Mouse (Mus musculus) urinary bladder, postnatal 10 days (tissue): ENCODE measurements around the gene Zfc3h1.

ENCODE experiments used
- DNase-seq: peaks from one replicate; pipeline ENCODE4 v3.0.0; 2022; ENCODE audit warnings: low spot score

Zfc3h1 gene

DNA sequence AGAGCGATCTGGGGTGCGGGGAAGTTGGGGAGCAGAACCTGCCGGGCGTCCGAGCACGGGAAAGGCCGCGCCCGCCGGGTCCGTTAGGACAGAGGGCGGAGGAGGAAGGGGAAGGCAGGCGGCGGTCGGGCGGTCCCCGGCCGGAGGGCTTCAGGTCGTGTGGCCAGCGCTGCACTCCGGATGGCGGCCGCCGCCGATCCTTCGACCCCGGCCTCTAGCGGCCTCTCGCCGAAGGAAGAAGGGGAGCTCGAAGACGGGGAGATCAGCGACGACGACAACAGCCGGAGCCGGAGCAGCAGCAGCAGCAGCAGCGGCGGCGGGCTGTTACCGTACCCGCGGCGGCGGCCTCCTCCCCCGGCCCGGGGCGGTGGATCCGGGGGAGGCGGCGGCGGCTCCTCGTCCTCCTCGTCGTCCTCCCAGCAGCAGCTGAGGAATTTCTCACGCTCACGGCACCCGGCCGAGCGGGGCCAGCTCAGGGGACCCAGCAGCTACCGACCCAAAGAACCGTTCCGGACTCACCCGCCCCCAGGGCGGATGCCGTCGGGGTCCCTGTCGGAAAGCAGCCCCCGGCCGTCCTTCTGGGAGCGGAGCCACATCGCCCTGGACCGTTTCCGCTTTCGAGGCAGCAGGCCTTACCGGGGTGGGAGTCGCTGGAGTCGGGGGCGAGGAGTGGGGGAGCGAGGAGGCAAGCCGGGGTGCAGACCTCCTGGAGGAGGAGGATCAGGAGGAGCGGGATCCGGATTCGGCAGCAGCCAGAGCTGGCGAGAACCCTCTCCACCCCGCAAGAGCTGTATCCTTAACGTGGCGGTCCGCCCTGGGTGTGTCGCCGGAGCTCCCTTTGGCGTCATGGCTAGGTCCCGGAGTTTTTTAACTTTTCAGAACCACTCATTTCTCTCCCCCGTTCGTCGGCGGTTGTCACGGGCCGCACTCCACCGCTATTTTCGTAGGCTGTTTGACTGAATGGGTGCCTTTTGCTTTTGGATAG is 551 bp downstream of the Zfc3h1 start:
- peak; percentile 17 for DNase-seq

DNA sequence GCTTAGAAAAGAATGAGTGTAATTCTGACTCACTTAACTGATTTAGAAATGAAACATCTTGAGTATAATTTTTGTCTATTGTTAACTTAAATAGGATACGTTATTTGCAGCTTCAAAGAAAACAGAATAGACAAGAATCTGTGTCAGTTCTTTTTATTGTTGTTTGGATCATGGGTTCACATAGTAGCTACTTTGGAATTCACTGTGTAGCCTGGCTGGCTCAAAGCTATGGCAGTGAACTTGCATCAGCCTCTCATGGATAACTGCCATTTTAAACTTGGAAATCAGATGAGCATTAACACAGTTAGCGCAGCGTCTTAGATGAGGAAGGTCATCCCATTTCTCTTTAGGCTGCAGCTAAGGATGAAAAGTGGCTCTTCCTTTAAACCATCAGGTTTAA is 3.1 kb downstream of the Zfc3h1 start:
- DNase-seq = no peak

DNA sequence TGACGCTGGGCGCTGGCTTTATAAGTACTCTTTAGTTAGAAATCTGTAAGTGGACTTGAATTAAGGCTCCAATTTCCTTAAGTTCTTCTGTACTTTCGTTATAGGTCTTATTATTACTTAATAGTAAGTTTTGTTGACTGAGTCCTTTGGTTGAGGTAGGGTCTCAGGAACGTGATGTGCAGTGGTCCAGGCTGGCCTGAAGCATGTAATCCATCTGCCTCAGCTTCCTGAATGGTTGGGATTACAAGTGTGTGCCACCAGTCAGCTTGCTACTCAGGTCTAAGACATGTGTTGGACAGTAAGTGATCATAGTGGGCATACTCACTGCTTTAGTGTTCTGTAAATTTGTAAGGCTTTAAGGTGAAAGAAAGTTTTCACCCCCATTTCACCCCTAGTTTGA is 6.3 kb downstream of the Zfc3h1 start:
- no peak for DNase-seq

DNA sequence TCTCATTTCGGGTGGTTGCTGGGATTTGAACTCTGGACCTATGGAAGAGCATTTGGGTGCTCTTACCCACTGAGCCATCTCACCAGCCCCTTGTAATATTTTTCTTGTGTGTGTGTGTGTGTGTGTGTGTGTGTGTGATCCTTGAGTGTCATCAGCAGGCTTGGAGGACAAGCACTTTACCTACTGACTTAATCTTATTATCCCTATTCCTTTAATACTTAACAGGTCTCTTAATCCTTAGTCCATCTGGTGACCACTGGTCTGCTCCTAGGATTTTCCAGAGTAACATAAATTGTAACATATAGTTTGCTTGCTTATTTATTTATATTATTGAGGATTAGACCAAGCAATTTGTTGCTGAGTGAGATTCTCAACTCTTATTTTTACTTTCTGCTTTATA is 7.1 kb downstream of the Zfc3h1 start:
- no peak for DNase-seq

DNA sequence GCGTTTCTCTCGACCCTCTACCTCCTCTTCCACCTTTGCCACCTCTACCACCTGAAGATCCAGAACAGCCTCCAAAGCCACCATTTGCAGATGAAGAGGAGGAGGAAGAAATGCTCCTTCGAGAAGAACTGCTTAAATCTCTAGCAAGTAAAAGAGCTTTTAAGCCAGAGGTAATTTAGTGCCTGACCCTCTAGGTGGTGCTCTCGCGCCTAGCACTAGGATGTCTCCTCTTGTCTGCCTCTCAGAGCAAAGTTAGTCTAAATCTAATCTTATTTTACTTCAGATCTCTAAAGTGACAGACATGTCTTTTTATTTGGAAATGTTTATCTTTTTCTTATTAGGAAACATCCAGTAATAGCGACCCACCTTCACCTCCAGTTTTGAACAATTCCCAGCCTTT is 21.6 kb downstream of the Zfc3h1 start:
- no peak for DNase-seq

DNA sequence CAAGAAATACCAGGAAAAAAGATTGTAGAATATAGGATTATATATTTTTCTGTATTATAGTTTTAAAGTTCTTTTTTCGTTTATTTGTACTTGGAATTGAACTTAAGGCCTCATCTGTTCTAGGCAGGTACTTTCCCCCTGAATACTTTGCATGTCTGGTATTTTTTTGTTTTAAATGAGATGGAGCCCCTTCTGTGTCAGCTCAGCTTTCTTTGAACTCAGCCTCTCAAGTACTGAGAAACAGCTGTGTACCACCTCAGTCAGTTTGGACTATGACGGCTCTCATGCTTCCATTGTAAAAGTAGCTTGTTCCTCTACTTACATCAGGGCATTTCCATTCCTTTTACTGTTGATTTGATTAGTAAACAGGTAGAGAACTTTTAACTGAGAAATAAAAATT is 28.7 kb downstream of the Zfc3h1 start:
- no peak for DNase-seq

DNA sequence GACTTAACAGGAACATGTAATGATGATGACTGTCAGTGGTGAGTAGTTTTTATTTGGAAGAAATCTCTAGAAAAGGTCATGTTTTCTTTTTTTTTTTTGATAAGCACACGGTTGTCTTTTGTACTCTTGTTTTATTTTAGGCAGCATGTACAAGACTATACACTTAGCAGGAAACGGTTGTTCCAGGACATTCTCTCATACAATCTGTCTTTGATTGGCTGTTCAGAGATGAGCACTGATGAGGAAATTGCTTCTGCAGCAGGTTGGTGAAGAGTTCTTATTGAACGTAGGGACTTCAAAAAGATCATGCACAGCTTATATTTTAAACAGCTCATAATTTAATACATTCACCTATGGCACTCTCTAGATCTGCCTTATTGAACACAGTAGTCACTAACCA is 29.3 kb downstream of the Zfc3h1 start:
- DNase-seq = no peak

DNA sequence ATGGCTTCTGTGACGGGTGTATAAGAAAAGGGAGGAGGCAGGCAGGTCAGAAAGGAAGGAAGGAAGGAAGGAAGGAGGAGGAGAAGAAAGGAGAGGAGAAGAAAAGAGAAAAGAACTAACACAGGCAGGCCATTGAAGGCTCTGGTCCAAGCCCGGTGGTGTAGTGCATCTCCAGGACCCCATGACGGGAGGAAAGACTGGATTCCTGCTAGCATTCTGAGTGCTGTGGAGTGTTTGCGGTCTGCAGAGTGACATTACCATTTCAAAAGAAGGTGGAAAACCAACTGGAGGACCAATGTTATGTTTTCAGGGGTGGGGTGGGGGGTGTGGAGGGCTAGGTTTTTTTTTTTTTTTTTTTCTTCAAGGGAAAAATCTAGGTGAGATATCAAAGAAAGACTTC is 37.2 kb downstream of the Zfc3h1 start:
- DNase-seq = no peak

DNA sequence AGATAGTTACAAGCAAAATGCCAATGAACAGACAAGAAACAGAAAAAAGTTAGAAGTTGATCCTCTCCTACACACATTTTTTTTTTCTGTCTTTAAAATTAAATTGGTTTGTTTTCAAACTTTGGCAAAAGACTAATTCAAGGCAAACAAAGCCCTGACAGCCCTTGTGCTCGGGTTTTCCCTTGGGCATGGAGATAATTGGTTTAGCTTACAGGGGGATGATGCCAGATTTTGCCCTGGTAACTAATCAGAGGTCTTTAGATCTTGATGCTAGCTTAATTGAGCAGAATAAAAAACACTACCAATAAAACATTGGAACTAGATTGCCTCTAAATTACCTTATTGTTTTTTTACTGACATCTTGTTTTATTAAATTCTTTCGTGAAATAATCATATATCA is 40.6 kb downstream of the Zfc3h1 start:
- no peak for DNase-seq

DNA sequence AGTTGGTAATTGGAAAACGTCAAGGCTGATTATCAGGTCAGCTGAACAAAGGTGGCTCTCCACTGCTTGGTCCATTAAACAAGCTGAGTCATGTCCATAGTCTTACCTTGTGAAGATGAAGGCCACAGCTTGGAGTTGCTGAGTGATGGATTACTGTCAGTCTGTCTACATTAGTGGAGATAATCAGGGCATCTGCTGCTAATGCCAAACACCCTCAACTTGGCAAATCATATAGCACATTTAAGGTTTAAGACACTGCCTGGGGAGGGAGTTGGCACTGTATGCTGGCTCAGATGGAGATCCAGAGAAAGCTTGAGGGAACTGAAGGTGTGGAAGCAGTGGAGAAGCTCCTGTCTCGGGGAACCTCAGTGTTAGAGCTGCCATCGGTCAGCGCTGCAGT is 52.5 kb downstream of the Zfc3h1 start:
- DNase-seq = no peak

DNA sequence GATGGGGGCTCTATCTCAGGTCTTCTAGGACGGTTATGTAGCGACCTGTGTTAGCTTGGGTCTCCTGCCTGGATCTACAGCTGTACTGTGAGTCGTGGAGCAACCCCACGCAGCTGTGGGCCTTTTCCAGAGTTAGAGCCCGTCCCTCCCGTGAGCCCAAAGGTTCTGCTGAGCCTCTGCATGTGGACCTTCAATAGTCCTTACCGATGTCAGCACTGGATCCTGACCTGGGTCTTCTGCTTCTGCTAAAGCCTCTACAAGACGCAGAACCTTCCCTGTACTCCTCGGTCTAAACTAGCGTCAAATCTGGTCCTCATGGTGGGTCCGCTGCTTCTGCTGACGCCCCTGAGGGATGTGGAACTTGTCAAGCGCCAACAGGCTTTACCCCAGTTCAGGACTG is 63.9 kb downstream of the Zfc3h1 start:
- DNase-seq = no peak

DNA sequence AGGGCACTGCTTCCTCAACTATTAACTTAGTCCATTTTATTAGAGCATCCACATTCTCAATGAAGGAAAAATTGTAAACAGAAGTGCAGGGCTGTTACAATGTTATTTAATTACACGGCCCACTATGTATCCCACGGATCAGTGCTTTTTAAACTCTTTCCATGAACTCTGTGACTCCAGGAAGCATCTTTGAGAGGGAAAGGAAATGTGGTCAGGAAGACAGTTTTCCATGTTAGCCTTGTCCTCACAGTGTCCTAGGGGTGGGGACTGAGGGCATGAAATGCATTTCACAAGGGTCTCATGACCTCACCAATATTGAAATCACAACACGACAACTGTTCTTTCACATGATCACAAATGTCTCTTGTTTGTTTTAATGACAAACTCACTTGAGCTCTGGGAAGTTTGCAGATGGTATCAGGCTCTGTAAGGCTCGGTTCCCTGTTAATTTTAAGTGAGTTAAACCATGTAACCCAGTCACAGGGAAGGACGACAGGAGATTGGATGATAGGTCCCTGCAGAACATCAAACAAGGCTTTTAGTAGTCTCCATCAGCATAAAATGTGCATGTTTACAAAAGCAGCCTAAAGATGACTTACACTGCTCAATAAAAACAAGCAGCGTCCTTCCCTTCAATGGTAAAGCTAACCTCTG is 72.7 kb downstream of the Zfc3h1 start:
- no peak for DNase-seq

DNA sequence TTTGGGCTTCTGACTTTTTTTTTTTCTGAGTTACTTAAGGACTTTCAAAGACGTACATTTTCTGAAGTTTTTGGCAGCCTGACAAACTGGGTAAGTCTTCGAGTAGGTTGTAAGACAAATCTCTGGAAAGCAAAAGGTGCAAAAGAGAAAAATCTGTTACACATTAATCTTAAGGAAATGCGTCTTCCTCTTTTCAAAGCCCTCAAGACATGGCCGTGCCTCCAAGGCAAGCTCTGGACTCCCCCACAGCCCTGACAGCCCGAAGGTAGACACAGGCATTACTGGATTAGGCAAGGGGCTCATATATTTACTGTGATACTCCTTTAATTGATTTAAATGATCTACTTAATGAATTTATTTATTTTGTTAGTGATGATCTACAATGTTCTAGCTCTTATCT is 77.9 kb downstream of the Zfc3h1 start:
- DNase-seq = no peak

DNA sequence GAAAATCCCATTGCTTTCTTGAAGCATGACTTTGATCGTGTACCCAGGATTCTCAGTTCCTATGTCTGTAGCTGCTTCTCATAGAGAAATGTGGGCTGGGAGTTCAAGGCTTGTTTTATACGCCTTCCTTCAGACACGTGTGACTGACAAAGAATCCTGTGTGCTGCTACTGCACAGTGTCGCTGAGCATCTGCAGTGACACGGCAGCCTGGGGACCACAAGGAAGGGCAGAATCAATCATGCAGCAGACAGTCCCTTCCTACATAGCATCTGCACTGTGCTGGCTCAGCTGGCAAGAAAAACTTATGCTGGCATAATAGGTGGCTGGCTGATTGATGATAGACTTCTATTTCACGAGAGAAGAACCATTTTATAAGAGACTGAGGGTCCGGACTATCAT is 80.3 kb downstream of the Zfc3h1 start:
- no peak for DNase-seq

DNA sequence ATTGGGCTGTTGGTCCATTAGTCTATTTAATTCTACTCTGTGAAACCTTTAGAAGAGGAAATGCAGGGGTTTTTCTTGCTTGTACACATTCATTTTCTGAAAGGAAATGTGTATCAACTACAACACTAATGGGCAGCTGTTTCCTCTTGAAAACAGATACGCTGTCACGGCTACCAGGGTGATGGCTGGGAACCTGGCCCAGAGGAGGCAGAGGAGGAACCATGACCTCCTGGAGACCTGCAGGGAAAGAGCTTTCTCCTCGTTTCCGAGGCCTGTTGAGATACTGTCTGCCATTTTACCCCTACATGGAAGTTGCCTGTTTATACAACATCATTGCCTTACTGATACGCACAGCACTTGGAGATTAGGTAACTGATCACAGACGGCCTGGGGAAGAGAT is 81.0 kb downstream of the Zfc3h1 start:
- DNase-seq = no peak

DNA sequence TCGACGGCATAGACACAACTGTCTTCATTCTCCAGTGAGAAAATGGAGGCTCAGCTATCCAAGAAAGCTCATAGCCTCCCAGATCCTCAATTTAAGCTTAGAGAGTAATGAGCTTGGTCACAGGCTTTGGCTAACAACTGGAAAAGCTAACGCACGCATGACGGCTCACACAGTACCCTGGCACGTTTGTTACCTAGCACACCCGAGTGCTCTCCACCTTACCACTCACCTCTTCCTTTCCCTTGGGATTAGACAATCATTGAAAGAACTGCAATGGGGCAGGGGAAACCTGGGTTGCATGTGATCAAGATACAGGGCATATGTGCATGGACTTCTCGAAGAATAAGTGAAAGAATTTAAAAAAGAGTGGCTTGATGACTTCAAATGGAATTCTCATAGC is 83.2 kb downstream of the Zfc3h1 start:
- DNase-seq = no peak

DNA sequence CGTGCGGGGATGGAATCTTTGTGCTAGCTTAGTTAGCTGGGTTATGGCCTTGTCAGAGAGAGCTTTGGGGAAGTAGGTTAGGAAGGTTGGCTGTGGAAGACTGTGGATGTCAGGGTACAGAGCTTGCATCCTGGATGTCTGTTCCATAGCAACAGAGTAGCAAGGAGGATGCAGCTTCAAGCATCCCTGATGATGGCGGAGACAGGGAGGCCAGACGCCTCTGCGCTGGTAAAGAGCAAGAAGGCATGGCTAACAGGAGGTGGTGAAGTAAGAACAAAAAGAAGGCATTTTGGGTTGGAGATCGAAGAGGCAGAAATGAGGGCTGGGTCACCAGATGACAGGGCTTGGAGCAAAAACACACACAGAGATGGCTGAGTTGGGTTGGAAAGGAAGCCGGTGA is 83.9 kb downstream of the Zfc3h1 start:
- DNase-seq = no peak

DNA sequence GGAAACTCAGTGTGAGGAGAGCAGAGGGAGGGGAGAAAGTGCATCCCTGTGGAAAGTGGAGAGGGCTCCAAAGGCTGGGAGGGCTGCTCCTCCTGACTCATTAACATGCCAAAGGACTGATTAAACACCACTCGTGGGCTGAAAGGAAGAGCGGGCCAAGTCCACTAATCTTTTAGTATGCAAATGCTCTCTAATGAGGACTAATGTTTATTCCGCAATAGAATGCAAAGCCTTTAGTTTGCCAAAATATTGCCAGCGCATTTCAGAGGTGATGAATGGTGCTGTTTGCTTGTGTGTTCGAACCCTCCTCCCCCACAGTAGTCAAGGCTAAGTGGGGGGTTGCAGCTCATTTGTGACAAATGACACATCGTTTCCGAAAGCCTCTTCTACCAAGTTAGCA is 84.3 kb downstream of the Zfc3h1 start:
- no peak for DNase-seq

DNA sequence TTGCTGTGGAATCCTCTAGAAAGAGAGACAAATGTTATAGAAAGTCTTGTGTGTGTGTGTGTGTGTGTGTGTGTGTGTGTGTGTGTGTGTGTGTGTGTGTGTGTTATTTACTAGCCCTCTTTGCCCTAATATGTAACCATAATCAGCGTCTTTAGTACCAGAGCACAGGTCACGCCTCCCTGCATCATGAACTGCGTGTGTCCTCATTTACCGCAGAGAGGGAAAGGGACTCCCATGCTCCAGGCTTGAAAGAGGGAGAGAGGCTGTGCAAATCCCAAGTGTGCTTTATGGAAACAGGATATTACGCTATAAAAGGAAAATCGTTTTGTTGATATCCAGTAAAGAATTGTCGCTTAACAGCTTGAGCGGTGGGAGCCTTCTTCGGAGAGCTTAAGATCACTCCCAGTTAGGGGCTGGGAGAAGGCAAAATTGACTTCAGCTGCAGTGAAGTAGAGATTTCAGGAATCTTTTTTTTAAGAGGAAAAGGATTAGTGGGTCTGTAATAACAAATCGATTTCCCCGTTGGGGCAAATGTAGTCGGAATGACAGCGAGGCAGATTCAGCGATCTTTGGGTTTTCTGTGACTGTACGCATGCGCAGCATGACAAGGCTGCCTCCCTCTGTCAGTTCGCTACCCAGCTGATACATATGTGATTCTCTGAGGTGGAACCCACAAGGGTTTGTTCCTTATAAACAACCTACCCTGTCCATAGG is 86.0 kb downstream of the Zfc3h1 start:
- no peak for DNase-seq

DNA sequence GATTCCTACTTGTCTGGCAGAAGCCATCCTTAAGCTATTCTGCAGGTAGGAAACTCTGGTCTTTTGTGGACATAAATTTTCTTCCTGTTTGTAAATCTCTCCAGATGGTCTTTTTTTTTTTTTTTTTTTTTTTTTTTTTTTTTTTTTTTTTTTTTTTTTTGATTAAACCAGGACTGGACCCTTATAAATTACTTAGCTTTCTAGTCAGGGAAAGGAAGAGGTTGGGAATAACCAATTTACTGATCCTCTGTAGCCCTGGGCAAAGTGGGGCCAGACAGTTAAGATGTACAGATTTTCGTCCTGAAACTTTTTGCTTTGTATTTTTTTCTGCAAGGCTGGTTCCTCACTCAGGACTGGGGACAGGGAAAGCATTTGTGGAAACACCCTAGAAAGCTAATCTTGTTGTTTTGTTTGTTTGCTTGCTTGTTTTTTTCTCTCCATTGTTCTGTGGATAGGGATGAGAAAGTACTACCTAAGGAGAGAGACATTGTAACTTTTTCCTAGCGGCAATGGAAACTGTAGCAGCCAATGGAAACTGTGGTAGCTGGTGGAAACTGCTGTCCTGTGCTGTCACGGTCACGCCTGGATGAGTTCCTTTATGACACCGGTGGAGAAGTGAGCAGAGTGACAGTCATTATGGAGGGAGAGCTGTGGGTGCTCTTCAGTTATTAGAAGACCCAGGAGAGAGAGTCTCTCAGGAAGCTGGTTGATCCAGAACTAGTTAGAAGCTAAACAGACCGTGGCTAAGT is 88.6 kb downstream of the Zfc3h1 start:
- no peak for DNase-seq

DNA sequence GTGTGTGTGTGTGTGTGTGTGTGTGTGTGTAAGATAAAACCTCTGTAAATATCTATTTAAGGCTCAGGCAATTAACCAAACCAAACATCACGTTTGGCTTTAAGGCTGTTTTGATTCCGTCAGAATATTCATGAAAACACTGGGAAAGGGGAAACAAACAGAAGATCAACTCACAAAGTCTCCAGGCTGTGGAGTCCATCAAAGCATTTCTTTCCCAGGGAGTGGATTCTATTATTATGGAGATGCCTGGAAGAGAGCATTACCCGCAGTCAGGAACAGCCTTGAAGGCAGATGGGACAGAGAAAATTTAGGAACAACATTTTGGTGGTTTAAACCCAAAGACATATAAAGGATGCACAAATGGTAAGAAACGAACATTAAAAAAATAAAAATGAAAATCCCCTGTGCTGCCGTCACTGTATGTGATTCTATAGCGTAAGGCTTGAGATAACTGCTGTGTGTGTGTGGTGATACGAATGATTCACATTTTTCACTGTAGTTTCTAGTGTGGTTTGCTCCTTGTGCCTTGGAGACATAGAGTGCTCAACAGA is 90.3 kb downstream of the Zfc3h1 start:
- no peak for DNase-seq

DNA sequence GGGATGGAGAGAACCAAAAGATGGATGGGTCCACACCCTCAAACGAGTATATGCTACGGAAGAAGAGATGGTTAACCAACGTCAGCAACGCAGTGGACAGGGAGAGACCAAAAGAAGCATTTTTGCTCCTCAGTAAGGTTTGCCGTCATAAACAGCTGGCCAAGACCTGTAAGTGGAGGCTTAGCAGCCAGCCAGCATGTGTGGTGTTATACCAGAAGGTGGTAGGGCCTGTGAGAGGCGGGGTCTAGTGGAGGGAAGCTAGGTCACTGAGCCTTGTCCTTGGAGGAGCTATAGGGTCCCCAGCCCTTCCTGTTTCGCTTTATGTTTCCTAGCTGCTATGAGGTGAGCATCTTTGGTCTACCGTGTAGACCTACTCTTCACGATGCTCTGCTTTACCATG is 91.7 kb downstream of the Zfc3h1 start:
- DNase-seq = no peak
